Mouse (Mus musculus) 416B (cell line): ENCODE measurements at regions not wholly inside any gene's neighbourhood (a gene's known extent, or its start where the extent isn't known, plus 50 kb on each side); places are given as distances from the start of the nearest gene placed in this dataset.

Experiments used
- DNase-seq: peaks from one replicate; pipeline ENCODE4 v3.0.0; 2011; ENCODE audit warnings: low read depth

DNA sequence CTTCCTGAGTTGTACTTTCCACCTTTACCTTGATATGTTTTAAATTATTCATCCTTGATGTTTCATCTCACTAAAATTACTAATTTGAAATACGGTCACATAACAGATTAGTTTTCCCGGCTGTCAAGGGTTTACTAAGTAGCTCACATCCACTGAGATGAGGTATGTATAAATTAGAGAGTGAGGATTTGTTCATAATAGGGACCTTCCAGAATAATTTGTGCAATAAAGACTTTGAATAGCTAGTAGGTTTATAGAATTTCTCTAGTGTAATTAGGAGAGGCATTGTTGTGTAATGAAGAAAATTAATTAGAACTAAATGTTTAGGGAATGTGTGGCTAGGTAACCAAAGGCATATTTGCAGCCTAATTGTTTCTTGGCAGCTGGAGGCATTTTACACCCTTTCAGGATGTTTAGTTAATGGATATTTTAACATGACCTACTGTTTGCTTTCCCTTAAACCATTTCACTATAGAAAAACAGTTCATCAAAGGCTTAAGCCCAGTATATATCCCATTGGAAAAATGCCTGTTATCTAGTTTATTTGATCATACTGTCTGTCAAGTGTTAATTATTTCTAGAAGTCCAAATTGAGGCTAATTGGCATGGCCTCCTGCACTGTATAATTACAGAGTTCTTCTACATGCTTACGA lies 70.8 kb downstream of the Mat2b start:
- no peak for DNase-seq

DNA sequence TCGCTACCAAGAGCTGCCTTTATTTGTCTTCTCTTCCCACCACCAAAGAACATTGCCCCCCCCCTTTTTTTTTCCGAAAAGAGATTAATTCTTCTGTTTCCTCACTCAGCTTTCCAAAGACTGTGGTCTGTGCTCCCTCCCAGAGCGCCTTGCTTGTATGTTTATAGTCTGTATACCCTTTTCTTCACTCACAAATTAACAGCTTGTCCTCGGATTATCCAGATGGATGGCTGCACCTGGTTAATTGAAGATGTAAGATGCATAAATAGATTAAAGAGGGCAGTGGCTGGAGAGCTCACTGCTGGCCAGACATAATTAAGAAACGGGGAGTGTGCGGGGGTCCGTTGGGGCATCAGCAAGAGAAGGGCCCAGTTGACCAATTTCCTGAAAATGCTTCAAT lies 75.0 kb downstream of the Mat2b start:
- no peak for DNase-seq

DNA sequence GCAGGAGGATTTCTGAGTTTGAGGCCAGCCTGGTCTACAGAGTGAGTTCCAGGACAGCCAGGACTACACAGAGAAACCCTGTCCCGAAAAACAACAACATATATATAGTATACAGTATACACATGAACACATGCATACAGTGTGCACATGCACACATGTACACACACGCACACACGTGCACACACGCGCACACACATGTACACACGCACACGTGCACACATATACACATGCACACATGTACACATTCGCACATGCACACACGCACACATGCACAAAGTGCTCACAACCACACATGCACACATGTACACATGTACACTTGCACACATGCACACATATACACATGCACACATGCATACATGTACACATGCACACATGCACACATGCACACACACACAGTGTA lies 92.0 kb downstream of the Mat2b start:
- no peak for DNase-seq

DNA sequence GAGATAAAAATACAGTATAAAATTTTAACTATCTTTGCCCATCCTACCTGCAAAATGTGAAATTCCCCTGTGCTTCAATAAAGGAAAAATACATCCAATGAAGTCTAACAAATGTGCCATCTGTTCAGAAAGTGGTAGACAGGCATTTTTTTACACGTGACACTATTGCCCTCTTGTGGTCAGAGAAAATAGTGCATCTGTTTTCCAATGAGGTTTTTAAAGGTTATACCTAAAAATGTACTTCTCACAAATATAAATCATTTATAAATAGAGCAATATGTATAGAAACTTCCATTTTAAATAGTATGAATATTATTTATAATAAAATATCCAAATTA lies 93.5 kb downstream of the Mat2b start:
- peak; percentile 60 for DNase-seq

DNA sequence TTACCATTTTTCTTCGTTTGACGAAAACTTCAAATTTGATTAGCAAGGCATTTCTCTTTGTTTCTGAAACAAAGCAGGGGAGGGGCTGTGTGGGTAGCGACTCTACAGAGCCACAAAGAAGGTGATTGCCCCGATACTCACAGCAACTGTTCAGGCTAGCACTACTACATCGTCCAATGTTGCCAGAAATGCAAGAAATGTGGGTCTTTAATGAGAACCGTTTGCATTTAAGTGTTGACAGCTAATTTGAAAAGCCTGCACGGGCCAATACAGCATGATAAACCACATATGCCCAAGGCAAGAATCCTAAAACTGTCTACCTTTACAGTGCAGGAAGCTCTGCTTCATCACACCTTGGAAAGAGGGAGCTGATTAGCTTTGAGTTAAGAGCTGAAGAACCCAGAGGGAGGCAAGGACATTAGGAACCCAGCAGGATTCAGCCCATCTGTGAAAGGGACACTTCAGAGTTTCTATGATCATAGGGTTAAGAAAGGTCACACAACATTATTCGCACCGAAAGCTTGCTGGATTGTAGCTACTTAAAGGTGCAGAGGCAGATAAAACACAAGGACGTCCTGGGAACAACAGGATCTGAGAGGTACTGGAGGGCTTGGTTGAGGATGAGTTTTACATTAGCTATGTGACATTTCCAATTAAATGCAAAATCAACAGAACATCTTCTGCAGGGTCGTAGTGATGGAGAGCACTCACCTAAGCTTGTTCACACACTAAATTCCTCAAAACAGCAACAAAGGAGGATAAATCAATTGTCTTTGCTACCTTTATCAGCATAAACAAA lies 94.0 kb downstream of the Mat2b start:
- DNase-seq = no peak

DNA sequence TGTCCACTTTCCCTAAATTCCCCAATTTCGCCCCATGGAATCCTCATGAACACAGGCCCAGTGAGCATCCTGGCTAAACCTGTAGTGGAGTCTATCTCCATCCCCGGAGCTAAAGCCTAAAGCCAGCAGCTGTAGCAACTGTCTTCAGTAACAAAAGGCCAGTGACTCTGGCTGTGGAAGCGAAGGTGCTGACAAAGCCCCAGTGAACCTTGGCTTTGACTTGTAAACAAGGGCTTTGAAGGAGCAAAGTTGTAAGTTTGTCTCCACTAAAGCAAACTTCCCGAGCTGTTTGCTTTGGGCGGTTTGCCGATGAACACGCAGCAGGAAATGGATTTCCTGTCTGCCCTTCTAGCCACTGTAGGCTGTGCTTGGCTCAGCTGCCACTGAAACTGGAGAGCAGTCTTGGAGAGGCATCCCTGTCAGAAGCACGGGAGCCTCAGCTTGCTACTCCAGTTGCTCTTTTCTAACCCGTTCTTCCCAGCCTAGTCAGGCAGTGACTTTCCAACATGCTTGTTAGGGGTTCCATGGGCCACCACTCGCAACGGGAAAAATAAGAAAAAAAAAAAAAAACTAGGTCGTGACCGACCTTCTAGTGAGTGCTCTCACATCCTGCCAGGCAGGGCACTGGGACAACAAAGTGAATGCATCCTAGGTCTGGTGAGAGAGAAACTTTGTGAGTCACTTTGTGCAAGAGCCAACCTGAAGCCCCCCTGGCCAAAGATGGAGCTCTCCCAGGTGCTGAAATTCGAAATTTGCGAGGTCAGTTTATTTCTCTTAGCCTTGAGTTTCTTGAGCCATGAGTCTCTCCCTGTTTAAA lies 94.8 kb downstream of the Mat2b start:
- peak; percentile 43 for DNase-seq

DNA sequence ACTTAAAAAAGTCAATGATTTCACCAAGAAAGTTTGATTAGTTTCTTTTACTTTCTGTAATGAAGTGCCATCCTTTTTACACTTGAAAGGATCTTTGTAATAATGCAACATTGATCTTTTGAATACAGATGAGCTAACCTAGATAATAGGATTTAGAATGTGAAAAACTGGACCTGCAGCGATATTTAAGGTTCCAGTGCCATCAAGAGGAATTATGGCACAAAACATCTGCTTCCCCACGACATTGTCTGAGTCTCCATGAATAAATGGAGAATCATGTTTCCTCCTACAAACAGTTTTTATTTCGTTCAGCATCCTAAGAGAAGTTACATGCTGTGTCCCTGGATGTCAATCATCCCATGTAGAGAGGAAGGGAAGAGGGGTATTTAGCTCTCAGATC lies 98.7 kb downstream of the Mat2b start:
- no peak for DNase-seq

DNA sequence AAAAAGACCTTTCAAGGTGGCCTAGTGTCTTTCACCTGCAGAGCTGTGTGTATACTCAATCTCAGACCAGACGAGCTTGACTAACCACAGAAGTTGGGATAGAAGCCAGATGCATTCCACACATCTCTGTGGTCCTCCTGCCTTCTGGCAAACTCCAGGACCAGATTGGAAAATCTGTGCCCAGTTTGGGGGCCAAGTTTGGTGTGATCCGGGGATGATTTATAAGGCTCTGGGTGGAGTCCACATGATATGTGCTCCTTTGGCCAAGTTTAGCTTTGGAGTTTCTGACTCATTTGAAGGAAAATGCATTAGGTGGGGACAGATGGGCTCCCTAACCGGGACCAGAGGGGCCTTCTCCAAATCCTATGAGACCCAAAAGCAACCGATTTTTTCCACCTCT lies 102.9 kb downstream of the Mat2b start:
- no peak for DNase-seq

DNA sequence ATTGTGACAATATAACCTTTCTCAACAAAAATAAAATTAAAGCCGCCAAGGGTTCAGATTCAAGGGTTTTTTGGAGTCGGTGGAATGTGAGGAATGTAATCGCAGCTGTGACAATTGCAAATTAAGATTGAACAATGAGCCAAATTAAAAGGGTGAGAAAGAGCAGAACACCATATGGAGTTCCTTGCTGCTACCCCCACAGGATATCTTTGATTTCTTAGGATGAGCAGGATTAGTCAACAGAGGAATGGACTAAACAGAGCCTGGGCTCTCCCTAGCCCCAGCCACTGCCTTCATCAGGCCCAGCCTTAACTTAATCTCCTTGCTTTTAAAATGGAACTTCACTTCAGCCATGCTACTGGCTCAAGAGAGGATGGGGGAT lies 121.3 kb downstream of the Mat2b start:
- no peak for DNase-seq

DNA sequence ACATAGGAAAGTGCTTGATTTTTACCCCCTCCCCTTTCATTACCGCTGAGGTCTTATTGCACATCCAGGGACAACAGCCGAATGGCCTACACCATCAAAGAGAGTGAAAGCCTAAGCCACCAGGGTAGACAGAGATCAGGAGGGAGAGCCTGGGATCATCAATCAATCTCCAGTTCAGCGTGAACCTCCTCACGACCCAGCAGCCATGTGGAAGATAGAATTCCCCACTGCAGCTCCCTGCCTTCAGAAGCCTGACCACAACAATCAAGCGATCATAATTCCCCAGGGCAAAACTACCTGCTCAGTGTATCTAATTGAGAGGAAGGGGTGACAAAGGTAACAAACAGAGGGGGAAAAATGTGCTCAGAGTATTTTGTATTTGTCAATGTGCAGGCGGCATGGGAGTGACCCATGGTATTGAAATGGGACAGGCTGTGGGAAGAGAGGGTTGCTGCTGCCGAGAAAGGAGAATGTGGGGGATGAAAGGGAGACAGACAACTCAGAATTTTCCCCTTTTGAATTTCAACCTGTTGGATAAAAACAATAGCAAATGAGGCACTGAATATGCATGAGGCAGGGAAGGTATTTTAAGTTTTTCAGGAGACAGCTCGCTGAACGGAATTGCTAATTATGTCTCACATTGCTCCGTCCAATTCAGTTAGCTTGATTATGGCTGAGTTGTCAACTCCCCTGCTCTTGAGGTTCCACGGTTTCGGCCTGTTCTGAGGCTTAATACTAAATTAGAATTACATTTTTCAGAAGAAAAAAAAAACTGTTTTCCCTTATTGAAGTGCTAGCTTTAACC lies 121.8 kb downstream of the Mat2b start:
- no peak for DNase-seq

DNA sequence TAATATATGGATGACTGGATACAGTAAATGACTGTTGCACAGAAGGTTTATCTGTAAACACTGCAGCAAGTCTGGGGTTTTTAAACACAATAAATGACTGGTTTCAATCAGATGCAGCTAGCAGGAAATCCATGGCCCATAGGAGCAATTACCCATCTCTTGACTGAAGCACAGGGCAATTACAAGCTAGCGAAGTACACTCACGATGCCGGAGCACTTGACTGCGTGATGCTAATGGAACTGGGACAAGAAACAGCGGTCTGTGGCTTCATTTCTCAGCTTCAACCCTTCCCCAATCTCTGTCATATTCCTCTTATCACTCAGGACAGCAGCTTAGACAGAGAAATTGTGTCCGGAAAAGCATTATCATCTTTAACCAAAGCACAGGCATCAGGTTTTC lies 132.1 kb downstream of the Mat2b start:
- DNase-seq = no peak

DNA sequence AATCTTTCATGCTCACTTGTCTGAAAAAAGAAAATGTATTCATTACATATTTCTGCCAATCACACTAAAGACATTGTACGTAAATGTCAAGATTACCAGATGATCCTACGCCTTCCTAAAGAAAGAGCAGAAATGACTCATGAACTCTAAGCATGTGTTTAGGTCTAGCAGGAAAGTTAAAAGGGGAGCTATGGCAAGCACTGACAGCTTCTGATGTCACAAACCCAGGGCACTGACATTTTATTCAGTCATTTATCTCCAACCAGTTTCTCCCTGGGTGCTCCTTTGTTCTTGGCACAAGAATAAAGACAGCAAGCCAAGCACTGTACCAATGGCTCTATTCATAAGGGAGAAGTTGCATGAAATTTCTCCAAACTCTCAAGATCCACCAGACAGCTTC lies 133.0 kb downstream of the Mat2b start:
- DNase-seq = no peak

DNA sequence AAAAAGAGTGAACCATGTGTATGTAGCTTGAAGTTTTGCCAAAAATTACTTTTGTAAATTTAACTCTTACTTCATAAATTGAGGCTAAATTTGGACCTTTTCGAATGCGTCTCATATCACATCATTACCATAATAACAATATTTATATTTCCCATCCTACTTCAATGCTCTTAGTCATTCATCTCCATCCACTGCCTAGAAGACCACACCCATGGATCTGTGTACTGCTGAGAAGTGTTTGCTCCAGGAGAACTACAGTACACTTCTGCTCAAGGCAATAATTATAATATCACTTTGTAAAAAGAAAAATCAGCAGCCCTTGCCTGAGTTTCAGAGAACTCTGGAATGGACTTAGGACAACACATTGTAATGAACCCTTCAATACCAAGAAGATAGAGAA lies 133.6 kb downstream of the Mat2b start:
- DNase-seq = no peak

DNA sequence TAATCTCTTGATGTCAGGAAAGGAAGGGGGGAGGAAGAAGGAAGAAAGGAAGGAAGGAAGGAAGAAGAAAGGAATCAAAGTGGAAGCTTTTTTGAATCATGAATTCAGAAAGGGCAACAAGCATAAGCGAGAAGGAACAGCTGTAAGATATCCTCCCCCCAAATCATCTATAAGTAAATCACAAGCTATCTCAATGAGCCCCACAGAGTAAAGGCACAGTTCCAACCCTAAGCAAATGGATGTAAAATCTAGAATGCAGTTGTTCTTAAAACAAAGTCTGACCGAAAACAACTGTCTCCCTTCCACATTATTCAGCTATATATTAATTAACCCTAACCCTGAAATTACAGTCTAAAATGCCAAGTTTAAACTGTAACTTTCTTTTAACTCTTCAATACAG lies 136.5 kb downstream of the Mat2b start:
- no peak for DNase-seq

DNA sequence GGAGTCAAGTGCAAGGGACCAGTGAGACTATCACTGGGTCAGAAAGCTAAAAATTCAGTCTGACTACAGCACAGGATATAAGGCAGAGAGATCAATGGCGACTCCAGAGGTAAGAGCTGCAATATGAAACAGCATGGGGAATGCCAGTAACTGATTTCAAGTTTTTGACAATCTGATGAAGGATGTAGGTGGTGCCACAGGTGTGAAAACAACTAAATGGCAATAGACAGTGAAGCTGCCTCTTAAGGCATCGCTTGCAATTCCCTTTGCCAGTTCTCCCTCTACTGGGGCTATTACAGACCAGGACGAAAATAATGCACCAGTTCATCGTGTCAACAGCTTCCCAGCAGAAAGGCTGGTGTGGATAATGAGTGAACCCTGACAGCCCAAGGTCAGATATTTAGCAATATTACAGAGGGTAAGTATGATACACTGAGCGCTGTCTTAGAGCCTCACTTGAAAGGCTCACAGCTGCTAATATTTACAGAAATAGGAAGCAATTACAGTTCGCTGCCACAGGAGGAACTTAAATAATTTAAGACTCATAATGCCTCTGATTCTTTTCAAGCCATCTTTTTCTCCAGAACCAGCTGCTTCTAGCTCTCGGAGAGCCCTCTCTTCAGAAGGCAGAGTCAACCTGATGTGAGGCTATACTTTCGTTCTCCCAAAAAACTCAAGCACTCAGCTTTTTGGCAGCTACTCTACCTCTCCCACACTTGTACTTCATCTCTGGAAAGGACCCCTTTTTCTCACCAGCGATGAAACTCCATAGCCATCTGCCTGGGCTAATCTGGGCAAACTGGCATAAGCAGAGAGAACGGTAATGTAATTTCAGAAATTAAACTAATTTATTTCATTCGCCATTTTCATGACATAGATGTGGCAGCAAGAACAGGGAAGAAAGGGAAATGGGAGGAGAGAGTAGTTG lies 139.9 kb downstream of the Mat2b start:
- no peak for DNase-seq

DNA sequence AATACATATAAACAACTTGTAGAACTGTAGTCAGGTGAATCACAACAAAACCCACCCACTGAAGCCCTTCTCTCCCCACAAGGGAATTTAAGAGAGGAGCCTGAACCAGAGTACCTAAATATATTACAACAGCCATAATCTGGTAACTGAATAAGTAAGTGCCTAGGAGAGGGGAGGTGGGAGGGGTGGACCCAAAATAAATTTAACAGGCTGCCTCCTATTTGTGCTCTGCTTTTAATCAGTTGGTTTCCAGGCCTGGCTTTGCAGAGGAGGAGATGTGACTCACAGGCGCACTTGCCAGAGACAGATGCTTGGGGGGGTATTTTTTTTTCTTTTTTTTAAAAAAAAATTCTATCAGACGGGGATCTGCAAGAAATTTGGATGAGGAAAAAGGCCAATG lies 142.9 kb downstream of the Mat2b start:
- no peak for DNase-seq

DNA sequence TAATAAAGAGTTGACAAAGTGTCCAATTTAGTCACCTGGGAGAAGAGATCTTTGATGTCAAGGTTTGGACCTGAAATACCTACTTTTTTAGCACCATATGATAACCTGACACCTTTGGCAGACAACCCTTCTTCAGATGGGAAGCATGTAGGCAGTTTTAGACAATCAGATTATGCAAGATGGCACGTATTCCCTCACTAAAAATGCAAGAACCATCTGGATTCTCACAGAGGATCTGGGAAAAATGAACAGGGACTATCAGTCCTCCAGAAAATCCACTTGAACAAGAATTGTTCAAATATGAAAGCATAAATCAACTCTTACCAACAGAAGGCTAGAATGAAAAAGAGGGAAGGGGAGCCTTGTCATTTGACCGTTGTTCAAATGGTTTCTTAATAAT lies 148.4 kb downstream of the Mat2b start:
- no peak for DNase-seq

DNA sequence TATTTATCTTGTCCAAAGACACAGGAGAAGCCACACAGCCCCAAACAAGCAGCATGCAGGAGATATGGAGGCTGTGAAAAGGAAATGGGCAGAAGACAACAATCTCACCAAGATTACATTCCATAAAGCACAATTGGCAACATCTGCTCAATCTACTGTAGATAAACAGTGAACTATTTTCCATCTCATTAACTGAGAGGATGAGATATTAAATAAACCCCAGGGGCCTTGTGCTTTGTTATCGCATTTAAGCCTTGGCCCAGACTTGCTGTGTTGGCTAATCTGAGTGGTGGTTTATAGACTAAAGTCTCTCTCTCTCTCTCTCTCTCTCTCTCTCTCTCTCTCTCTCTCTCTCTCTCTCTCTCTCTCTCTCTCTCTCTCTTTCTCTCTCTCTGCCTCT lies 149.5 kb downstream of the Mat2b start:
- no peak for DNase-seq

DNA sequence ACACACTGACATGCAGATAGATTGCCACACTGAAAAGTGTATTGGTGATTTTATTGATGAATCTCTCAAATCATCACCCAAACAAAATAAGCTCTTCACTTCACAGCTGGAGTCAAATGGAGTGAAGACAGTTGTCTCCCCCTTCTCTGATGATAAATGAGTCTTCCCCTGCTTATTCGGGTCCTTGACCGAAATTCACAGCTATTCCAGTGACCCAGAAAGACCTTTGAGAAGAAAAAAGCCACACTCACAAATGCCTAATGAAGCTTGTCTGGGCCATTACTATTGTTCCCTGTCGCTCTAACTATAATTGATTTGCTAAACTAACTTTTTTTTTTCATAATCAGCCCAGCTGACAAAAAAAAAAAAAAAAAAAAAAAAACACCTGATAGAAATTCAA lies 154.8 kb downstream of the Mat2b start:
- DNase-seq = no peak

DNA sequence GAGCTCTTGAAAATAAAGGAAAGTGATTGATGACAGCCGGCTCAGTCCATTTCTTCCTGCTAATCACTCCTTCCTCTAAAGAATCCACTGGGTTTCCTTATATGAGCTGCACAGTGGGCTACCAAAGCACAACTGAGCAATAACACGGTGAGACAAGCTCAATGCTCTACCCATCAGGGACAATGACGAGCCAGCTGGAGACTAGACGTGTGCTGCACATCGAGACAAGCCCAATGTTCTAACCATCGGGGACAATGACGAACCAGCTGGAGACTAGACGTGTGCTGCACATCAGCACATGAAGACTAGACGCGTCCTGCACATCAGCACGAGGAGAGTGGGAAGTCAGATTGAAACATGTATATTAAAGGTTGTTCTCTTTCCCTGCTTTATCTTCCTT lies 155.2 kb downstream of the Mat2b start:
- DNase-seq = no peak

DNA sequence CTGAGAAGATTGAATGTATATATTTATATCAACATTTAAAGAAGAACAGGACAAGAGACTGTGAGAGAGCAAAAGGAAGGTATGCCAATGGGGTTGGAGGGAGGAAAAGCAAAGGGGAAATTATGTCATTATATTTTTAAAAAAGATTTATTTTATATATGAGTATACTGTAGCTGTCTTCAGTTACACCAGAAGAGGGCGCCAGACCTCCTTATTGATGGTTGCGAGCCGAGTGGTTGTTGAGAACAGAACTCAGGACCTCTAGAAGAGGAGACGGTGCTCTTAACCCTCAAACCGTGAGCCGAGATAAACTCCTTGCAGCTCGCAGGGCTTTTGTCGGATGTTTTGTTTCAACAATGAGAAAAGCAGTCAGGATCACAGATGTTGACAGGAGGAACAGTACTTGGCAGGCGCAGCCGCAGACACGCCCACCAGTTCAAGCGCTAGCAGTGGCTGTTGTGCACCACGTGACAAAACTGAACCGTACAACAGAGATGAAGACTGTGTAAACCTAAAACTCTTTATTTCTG lies 158.7 kb downstream of the Mat2b start:
- peak; percentile 33 for DNase-seq
